Mouse (Mus musculus) frontal cortex, postnatal 25 days (tissue): ENCODE measurements around the gene Tfdp2.
A peak's percentile ranks its signal among the peaks of the same experiment; 100 is the strongest.
"Not testable (repeated sequence)": the region's sequence is repeated elsewhere in the genome, so short reads cannot be mapped to it uniquely, and the experiment has no call there.

Source experiments
- DNase-seq, 2 experiments: peaks; one replicate each; pipeline ENCODE4 v3.0.0; 2022; ENCODE audit warnings: low spot score in 2 of 2

Gene Tfdp2

GRCm38 (mm10) chr9:96308816-96309215 lies 112.7 kb downstream of the Tfdp2 start:
- DNase-seq, result no peak

DNA sequence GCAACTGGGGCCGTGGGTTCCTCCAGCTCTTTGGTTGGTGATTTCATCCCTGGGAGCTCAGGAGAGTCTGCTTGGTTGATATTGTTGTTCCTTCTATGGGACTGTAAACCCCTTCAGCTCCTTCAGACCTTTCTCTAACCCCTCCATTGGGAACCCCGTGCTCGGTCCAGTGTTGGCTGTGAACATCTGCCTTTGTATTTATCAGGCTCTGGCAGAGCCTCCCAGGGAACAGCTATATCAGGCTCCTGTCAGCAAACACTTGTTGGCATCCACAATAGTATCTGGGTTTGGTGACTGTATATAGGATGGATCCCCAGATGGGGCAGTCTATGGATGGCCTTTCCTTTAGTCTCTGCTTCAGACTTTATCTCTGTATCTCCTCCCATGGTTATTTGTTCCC lies 116.0 kb downstream of the Tfdp2 start:
- no peak for DNase-seq

GRCm38 (mm10) chr9:96319333-96319732 lies 123.3 kb downstream of the Tfdp2 start:
- DNase-seq, result no peak

GRCm38 (mm10) chr9:96320551-96320980 lies 124.5 kb downstream of the Tfdp2 start:
- no peak for DNase-seq

GRCm38 (mm10) chr9:96322411-96323152 lies 126.5 kb downstream of the Tfdp2 start:
- no peak for DNase-seq

DNA sequence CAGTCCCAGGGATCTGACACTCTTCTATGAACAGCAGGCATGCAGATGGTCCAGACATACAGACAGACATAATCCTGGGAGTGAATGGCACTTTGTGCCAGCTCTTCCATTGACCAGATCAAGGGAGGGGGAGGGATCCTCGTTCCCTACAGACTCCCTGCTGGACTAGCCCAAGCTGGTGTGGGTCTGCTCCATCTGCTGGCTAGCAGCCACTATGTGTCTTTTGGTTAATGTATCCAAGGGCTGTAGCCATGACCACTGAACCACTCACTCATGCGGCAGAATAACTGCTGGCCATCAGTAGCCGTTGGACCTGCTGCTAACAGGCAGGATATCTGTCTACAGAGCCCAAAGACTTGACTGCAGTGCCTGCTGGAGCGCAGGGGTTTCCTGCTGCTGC lies 128.4 kb downstream of the Tfdp2 start:
- DNase-seq, result no peak

- no peak for DNase-seq
These were observed 130.4 kb downstream of the Tfdp2 start for GRCm38 (mm10) chr9:96326496-96326923.

DNA sequence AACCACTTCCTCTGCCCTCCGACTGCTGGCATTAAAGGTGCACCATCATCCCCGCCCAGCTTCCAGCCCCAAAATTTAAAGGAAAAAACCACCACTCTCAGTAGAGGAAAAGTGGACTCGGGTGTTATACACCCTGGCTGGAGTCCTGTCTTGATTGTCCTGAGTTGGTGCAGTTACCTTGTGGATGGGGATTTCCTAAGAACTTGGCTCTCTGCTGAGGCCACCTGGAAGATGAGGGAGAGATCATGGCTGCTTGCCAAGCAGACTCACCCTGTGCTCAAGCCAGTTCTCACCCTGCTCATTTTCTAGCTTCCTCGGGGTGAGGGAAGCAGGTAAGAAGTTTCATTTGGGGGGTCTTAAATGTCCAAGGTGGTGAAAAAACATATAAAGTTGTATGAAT lies 132.2 kb downstream of the Tfdp2 start:
- no peak for DNase-seq

DNA sequence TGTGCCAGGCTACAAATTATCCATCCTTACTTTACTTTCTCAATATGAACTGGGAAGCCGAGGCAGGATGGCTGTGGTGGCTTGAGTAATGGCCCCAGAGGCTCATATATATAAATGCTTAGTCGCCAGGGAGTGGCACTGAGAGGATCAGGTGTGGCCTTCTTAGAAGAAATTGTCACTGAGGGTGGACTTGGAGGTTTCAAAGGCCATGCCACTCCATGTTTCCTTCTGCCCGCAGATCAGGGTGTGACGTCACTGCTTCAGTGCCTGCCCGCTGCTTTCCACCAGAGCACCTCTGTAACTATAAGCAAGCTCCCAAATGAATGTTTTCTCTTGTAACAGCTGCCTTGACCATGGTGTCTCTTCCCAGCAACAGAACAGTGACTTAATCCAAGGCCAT lies 135.1 kb downstream of the Tfdp2 start:
- no peak for DNase-seq

GRCm38 (mm10) chr9:96345750-96346149 lies 149.7 kb downstream of the Tfdp2 start:
- no peak for DNase-seq

DNA sequence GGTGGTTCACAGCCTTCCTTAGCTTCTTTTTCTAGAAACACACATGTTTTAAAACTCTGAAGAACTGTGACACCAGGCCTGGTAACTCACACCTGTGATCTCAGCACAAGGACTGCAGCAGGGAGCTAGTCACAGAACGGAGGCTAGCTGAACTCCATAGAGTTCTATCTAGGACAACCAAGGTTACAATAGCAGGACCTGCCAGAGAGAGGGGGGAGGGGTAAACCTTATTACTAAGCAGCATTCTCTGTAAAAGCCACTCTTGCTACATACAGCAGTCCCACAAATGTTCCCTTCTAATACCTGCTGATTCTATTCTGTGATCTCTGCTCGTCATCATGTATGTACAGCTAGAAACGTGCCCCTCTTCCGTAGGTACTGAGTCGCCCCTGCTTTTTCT lies 152.8 kb downstream of the Tfdp2 start:
- no peak for DNase-seq

DNA sequence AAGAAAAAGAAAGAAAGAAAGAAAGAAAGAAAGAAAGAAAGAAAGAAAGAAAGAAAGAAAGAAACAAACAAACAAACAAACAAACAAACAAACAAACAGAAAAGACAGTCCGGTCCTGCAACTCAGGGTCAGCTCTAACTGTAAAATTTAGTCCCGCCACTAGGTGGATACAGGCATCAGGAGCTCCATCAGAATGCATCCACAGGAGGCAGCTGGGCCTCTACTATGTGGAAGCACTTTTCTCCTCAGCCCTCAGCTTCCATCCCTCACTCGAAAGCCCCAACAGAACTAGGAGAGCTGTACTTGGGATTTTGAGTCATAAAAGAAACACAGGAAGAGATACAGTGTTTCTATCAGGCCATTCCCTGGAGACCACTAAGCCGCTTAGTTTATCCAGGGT lies 153.9 kb downstream of the Tfdp2 start:
- no peak for DNase-seq

- no peak for DNase-seq
These were observed 154.4 kb downstream of the Tfdp2 start for GRCm38 (mm10) chr9:96350476-96350875.

DNA sequence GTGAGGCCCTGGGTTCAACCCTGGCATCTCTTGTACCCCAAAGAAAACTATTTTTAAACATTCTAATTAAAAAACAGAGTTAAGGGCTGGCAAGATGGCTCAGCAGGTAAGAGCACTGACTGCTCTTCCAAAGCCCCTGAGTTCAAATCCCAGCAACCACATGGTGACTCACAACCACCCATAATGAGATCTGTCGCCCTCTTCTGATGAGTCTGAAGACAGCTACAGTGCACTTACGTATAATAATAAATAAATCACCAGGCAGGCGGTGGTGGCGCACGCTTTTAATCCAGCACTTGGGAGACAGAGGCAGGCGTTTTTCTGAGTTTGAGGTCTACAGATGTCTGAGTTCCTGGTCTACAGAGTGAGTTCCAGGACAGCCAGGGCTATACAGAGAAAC lies 155.7 kb downstream of the Tfdp2 start:
- not testable (repeated sequence) for DNase-seq

- no peak for DNase-seq
These were observed 157.2 kb downstream of the Tfdp2 start for GRCm38 (mm10) chr9:96353121-96353769.

- no peak for DNase-seq
These were observed 157.7 kb downstream of the Tfdp2 start for GRCm38 (mm10) chr9:96353799-96354198.

DNA sequence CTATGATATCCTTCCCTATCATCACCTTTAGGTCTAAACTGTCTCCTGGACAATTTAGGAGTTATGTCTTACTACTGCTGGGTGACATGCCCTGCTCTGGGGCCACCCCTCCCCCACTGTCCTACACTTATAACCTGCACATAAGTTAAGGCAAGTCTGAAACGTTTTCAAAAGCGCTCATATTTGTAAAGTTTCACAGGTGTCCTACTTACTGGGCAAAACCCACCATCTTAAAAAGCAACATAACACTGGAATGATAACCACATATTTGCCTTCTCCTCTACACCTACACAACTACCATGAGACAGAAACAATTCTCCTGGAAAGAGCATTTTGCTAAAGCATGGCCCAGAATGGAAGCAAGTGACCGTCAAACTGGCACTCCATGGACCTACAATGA lies 164.0 kb downstream of the Tfdp2 start:
- DNase-seq, result no peak

- peak; percentile 27 to 45 for DNase-seq
These were observed 167.6 kb downstream of the Tfdp2 start for GRCm38 (mm10) chr9:96363581-96364140.

DNA sequence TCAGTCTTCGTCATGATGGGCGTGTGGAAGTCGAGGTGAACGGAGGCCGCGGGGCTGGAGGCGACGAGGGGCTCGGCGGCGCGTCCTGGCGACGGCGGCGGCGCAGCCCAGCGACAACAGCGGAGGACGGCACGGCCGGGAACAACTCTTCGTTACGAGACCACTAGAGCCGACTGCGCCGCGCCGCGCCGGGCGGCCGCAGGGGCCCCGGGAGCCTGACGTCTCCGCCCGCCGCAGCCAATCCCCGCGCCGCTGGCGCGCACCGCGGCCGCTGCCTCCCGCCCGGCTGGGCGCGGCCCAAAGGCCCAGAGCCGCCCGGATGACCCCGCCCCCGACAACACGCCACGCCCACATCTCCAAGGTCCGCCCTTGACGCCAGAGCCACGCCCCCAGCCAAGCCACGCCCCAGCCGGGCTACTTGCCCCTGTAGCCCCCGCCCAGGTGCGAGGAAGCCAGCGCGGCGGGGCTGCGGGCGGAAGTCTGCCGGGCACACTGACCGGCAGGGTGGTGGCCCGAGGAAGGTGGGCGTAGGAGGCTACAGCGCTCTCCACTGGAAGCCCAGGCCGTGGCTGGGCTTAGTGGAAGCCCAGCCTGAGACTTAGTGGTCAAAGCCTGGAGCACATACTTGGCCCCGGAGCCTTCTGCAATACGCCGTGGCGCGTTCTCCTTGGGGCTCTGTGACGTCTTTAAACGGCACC lies 168.2 kb downstream of the Tfdp2 start, which contains the start of gene Atp1b3:
Gene Atp1b3 (minus strand): TSS at position 302 of the 698 bp plus-strand sequence.
- peak; percentile 98 for DNase-seq

- DNase-seq, result no peak
These were observed 169.3 kb downstream of the Tfdp2 start for GRCm38 (mm10) chr9:96365271-96365872.

GRCm38 (mm10) chr9:96369654-96370384 lies 173.7 kb downstream of the Tfdp2 start:
- DNase-seq, result no peak
